Mouse (Mus musculus) heart, embryonic 16.5 days (tissue): Measurements from ENCODE around the gene Myl12a. TPM values are rescaled to one million over a fixed set of nuclear protein-coding genes. Genes with fewer than 3 reads are reported as not detected.
"Not testable (repeated sequence)": the region's sequence is repeated elsewhere in the genome, so short reads cannot be mapped to it uniquely, and the experiment has no call there.

ENCODE experiments used
- ATAC-seq: fragments of 200-750 bp; cut with Nextera tagmentation; replicated peaks from 2 replicates; pipeline ENCODE4 v1.8.0; 2017; ENCODE audit warnings: moderate number of reproducible peaks; ENCODE audit not compliant: insufficient read depth, low FRiP score; ENCODE audit errors: extremely low read depth
- H3K27ac ChIP-seq: fragments of 300-500 bp; sonication (generic); 2 replicates; pipeline ENCODE4 v1.5.1; 2014; ENCODE audit warnings: mild to moderate bottlenecking, low read length, control low read depth, moderate library complexity
- H3K27me3 ChIP-seq: fragments of 300-500 bp; sonication (generic); 2 replicates; pipeline ENCODE4 v1.6.1; 2014; ENCODE audit warnings: low read length, mixed read lengths; ENCODE audit not compliant: control insufficient read depth, insufficient read depth
- H3K36me3 ChIP-seq: fragments of 300-500 bp; sonication (generic); 2 replicates; pipeline ENCODE4 v1.6.1; 2014; ENCODE audit not compliant: control insufficient read depth, insufficient read depth
- H3K4me1 ChIP-seq: fragments of 300-500 bp; sonication (generic); 2 replicates; pipeline ENCODE4 v1.6.1; 2014; ENCODE audit warnings: low read length, mixed read lengths; ENCODE audit not compliant: control insufficient read depth, insufficient read depth
- H3K4me2 ChIP-seq: fragments of 300-500 bp; sonication (generic); 2 replicates; pipeline ENCODE4 v1.6.1; 2014; ENCODE audit warnings: low read depth, mild to moderate bottlenecking, control low read depth, low read length
- H3K4me3 ChIP-seq: fragments of 300-500 bp; sonication (generic); 2 replicates; pipeline ENCODE4 v1.5.1; 2014; ENCODE audit warnings: mild to moderate bottlenecking, control low read depth, low read length
- H3K9ac ChIP-seq: fragments of 300-500 bp; sonication (generic); 2 replicates; pipeline ENCODE4 v1.6.1; 2014; ENCODE audit warnings: low read length, control low read depth
- H3K9me3 ChIP-seq: fragments of 300-500 bp; sonication (generic); replicated peaks from 2 replicates; pipeline ENCODE4 v1.6.1; 2016; ENCODE audit warnings: low read length; ENCODE audit not compliant: control insufficient read depth
- WGBS: fragments of 180-500 bp; shearing (Covaris S2); extraction: QIAGEN DNeasy Blood & Tissue Kit; methylation state at CpG from one replicate; pipeline ENCODE4 v1.1.7; 2014; 5-methylcytosine and 5-hydroxymethylcytosine counted together
- polyA plus RNA-seq: library from polyadenylated mRNA; unstranded; fragments of >200 nt; fragmentation: Nextera tagmentation; extraction: Ambion mirVana; gene quantifications from 2 replicates; pipeline ENCODE4 v1.2.1, GENCODE M21; 2015

The Myl12a gene
- polyA plus RNA-seq, 1 experiment from 2014 or later: 686 TPM

DNA sequence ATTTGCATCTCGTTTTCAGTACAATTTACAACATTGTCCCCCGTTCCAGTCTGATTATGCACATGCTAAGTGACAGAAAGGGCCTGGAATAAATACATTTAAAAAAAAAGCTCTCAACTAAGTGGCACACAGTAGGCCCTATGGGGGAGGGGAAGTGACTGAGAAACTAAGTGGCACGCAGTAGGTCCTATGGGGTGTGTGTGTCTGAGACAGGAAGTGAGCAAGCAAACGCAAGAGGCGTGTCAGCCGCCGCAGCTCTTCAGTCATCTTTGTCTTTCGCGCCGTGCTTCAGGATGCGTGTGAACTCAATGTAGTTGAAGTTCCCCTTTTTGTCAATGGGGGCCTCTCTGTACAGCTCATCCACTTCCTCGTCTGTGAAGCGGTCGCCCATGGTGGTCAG is 28.6 kb downstream of the Myl12a start:
- H3K4me3 ChIP-seq, H3K9ac ChIP-seq, H3K4me2 ChIP-seq, H3K36me3 ChIP-seq, H3K9me3 ChIP-seq, H3K27ac ChIP-seq, H3K4me1 ChIP-seq: not testable (repeated sequence)
- 0 out of 2 replicates have a peak, but pooled peaks have one; percentile 21 for ATAC-seq
- 89% methylated on average over 14 of the region's 14 CpGs for whole genome bisulfite sequencing
- peaks cover 18% of the 10 kb centered on the region for H3K27me3 ChIP-seq

DNA sequence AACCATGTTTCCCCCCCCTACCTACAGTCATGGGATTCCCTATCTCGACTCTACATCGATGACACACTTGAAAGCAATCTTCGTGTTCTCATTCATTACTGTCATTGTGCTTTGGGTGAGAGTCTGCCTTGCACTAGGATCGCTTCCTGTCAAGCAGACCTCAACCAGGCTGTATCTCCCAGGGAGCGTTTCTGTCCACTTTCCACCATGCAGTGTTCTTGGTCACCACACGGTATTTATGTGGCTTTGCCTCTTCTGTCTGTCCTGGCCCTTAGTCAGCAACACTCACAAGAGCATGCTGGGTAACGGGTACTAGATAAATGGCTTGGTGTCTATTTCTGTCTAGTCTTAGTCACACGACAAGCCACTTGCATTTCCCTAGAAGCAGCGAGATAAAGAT is 29.3 kb downstream of the Myl12a start:
- Histone ChIP-seq H3K4me3 (no peak overlapping the region), H3K9ac (no peak overlapping the region)
- ATAC-seq: no peak; the same call in 1 of the 2 replicates

GRCm38 (mm10) chr17:70971206-70971605 is 31.5 kb downstream of the Myl12a start:
- WGBS: 63% methylated on average over 11 of the region's 11 CpGs
- H3K27ac ChIP-seq: no peak overlapping the region
- H3K4me3 ChIP-seq: no peak overlapping the region
- peaks cover 9% of the 10 kb centered on the region for H3K27me3 ChIP-seq
- no peaks in the 10 kb centered on the region for H3K9me3 ChIP-seq
- peaks cover 4% of the 10 kb centered on the region for H3K4me1 ChIP-seq
- H3K9ac ChIP-seq: no peak overlapping the region
- ATAC-seq: no peak
- peaks cover 9% of the 10 kb centered on the region for H3K36me3 ChIP-seq
- no peak overlapping the region for H3K4me2 ChIP-seq

More for the DNA sequence above, 29.3 kb downstream of the Myl12a start:
- no peaks in the 10 kb centered on the region for H3K9me3 ChIP-seq
- H3K36me3 ChIP-seq: peaks cover 9% of the 10 kb centered on the region
- no peak overlapping the region for H3K4me2 ChIP-seq
- H3K27ac ChIP-seq: no peak overlapping the region
- peaks cover 18% of the 10 kb centered on the region for H3K27me3 ChIP-seq
- WGBS: 61% methylated on average over 9 of the region's 9 CpGs
- H3K4me1 ChIP-seq: peaks cover 4% of the 10 kb centered on the region

- Histone ChIP-seq H3K36me3 (peaks cover 3% of the 10 kb centered on the region; the same call in 1 of the 2 replicates), H3K27ac (no peak overlapping the region), H3K4me1 (peaks cover 4% of the 10 kb centered on the region), H3K9me3 (no peaks in the 10 kb centered on the region), H3K27me3 (peaks cover 5% of the 10 kb centered on the region; the same call in 1 of the 2 replicates), H3K4me2 (no peak overlapping the region; the same call in 1 of the 2 replicates), H3K4me3 (no peak overlapping the region), H3K9ac (no peak overlapping the region)
- ATAC-seq: no peak
- 19% methylated on average over 8 of the region's 8 CpGs for WGBS
These were observed 34.0 kb downstream of the Myl12a start for GRCm38 (mm10) chr17:70968606-70969191.

DNA sequence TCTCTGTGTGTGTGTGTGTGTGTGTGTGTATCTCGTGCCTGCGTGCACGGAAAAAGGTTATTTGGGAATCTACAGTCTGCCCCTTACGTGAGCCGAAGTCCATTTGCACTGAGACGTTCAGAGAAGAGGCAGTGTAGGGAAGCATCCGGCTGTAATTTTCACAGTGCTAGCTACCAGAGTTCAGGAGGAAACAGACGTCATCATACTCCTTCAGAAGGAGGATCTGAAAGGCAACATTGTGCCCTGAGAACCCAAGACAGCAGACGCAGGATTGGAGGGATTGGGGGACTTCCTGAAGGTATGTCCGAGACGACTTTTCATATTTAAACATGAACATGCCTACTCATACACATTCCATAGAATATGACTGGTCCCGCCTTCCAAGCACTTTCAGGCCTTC is 35.0 kb downstream of the Myl12a start:
- H3K4me1 ChIP-seq: no peaks in the 10 kb centered on the region; the same call in 1 of the 2 replicates
- ATAC-seq: no peak
- peaks cover 3% of the 10 kb centered on the region; the same call in 1 of the 2 replicates for H3K27me3 ChIP-seq
- WGBS: 62% methylated on average over 12 of the region's 12 CpGs
- no peak overlapping the region for H3K4me3 ChIP-seq
- no peak overlapping the region for H3K9ac ChIP-seq
- H3K4me2 ChIP-seq: no peak overlapping the region
- no peaks in the 10 kb centered on the region for H3K9me3 ChIP-seq
- no peak overlapping the region for H3K27ac ChIP-seq
- no peaks in the 10 kb centered on the region for H3K36me3 ChIP-seq

DNA sequence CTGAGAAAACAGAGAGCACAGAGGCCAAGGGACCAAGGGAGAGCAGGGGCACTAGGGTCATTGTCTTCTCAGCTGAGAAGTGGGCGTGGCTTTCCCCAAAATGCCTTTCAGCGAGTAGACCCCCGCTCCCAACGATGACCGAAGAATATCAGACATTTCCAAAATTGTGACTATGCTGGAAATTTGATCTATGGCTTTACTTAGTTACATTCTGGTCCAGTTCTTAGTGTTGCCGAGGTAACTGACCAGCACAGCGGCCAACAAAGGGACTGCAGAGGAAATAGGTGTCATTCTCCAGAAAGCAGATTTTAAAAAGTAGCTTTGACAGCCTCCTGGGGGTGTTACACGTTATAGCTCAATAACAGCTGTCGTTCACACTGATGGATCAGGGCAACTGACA is 35.5 kb downstream of the Myl12a start:
- ATAC-seq: no peak
- Histone ChIP-seq H3K27me3 (peaks cover 3% of the 10 kb centered on the region; the same call in 1 of the 2 replicates), H3K36me3 (no peaks in the 10 kb centered on the region), H3K4me1 (no peaks in the 10 kb centered on the region; the same call in 1 of the 2 replicates), H3K27ac (no peak overlapping the region), H3K4me2 (no peak overlapping the region), H3K9ac (no peak overlapping the region), H3K4me3 (no peak overlapping the region), H3K9me3 (no peaks in the 10 kb centered on the region)
- WGBS: 49% methylated on average over 9 of the region's 9 CpGs

DNA sequence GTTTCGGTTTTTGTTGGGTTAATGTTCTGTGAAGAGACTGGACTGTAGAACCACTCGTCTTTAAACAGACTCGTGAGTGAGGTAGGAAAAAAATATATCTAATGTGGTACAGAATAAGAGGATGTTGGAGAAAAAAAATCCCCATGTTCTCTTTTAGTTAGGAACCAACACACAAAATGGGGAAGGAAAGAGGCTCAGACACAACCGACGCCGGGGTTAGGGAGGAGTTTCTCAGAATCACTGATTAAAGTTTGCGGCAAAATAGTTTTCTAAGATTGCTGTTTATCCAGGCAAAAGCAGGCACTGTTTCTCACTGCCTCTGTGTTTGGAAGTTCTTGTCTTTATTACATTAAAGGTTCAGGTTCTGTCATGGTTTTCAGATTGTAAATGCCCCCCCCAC is 36.6 kb downstream of the Myl12a start:
- H3K9ac ChIP-seq: no peak overlapping the region
- 84% methylated on average over 7 of the region's 7 CpGs for WGBS
- no peaks in the 10 kb centered on the region for H3K36me3 ChIP-seq
- H3K9me3 ChIP-seq: no peaks in the 10 kb centered on the region
- no peak overlapping the region for H3K4me2 ChIP-seq
- no peak overlapping the region for H3K27ac ChIP-seq
- no peak overlapping the region for H3K4me3 ChIP-seq
- peaks cover 3% of the 10 kb centered on the region; the same call in 1 of the 2 replicates for H3K27me3 ChIP-seq
- no peak for ATAC-seq
- H3K4me1 ChIP-seq: no peaks in the 10 kb centered on the region; the same call in 1 of the 2 replicates

- Histone ChIP-seq H3K36me3 (no peaks in the 10 kb centered on the region), H3K9ac (no peak overlapping the region), H3K9me3 (no peaks in the 10 kb centered on the region), H3K4me2 (no peak overlapping the region), H3K27me3 (peaks cover 3% of the 10 kb centered on the region; the same call in 1 of the 2 replicates), H3K27ac (no peak overlapping the region), H3K4me1 (no peaks in the 10 kb centered on the region; the same call in 1 of the 2 replicates), H3K4me3 (no peak overlapping the region)
- ATAC-seq: no peak
- WGBS: 77% methylated on average over 2 of the region's 2 CpGs
These were observed 37.4 kb downstream of the Myl12a start for GRCm38 (mm10) chr17:70965281-70965680.

GRCm38 (mm10) chr17:70963546-70963945 is 39.1 kb downstream of the Myl12a start:
- H3K4me3 ChIP-seq, H3K27me3 ChIP-seq, H3K36me3 ChIP-seq, H3K9ac ChIP-seq, H3K4me2 ChIP-seq, H3K27ac ChIP-seq, H3K4me1 ChIP-seq, H3K9me3 ChIP-seq: not testable (repeated sequence)
- 80% methylated on average over 12 of the region's 13 CpGs for WGBS
- peak; percentile 100 for ATAC-seq
